Mouse (Mus musculus) heart, embryonic 13.5 days (tissue): ENCODE measurements around the gene Ciao2a. TPM values are rescaled to one million over a fixed set of nuclear protein-coding genes. Genes with fewer than 3 reads are reported as not detected.

ENCODE experiments used
- ATAC-seq: fragments of 200-750 bp; cut with Nextera tagmentation; 2 replicates; pipeline ENCODE4 v1.8.0; 2017; ENCODE audit warnings: moderate TSS enrichment; ENCODE audit not compliant: insufficient number of reproducible peaks, low FRiP score, low TSS enrichment; ENCODE audit errors: extremely low read depth
- H3K27ac ChIP-seq: fragments of 300-500 bp; sonication (generic); replicated peaks from 2 replicates; pipeline ENCODE4 v1.5.1; 2015; ENCODE audit warnings: moderate library complexity, mild to moderate bottlenecking, inconsistent platforms
- H3K27me3 ChIP-seq: fragments of 300-500 bp; sonication (generic); replicated peaks from 2 replicates; pipeline ENCODE4 v1.6.1; 2015; ENCODE audit warnings: mild to moderate bottlenecking, inconsistent platforms
- H3K36me3 ChIP-seq: fragments of 300-500 bp; sonication (generic); 2 replicates; pipeline ENCODE4 v1.6.1; 2015; ENCODE audit warnings: mild to moderate bottlenecking, inconsistent platforms
- H3K4me1 ChIP-seq: fragments of 300-500 bp; sonication (generic); 2 replicates; pipeline ENCODE4 v1.6.1; 2015; ENCODE audit warnings: inconsistent platforms
- H3K4me2 ChIP-seq: fragments of 300-500 bp; sonication (generic); 2 replicates; pipeline ENCODE4 v1.6.1; 2015; ENCODE audit warnings: inconsistent platforms, mild to moderate bottlenecking, moderate library complexity
- H3K4me3 ChIP-seq: fragments of 300-500 bp; sonication (generic); 2 replicates; pipeline ENCODE4 v1.5.1; 2015; ENCODE audit warnings: moderate library complexity, mild to moderate bottlenecking, inconsistent platforms
- H3K9ac ChIP-seq: fragments of 300-500 bp; sonication (generic); 2 replicates; pipeline ENCODE4 v1.6.1; 2015; ENCODE audit warnings: inconsistent platforms, mild to moderate bottlenecking, moderate library complexity
- H3K9me3 ChIP-seq: fragments of 300-500 bp; sonication (generic); 2 replicates; pipeline ENCODE4 v1.6.1; 2016; ENCODE audit warnings: inconsistent platforms
- WGBS: fragments of 180-500 bp; shearing (Covaris S2); methylation state at CpG from one replicate; pipeline ENCODE4 v1.1.7; 2015; ENCODE audit warnings: mixed read lengths; 5-methylcytosine and 5-hydroxymethylcytosine counted together
- polyA plus RNA-seq: library from polyadenylated mRNA; unstranded; fragments of >200 nt; fragmentation: Nextera tagmentation; extraction: Ambion mirVana; gene quantifications from 2 replicates; pipeline ENCODE4 v1.2.1, GENCODE M21; 2015

Gene Ciao2a
- polyA plus RNA-seq, result 152 and 172 TPM in 2 replicates

GRCm38 (mm10) chr9:66126456-66127192 is at the start of gene Ciao2a, which contains the start of gene Snx1:
TSS of gene Ciao2a (plus strand) at chr9:66126611.
TSS of gene Snx1 (minus strand) at chr9:66126587.
- Histone ChIP-seq H3K4me3 (peak within 1 kb of the TSS; percentile 89), H3K27ac (peak within 1 kb of the TSS; percentile 91), H3K4me2 (peak within 1 kb of the TSS; percentile 91), H3K27me3 (no peaks in the 10 kb centered on the region), H3K9me3 (no peaks in the 10 kb centered on the region), H3K9ac (peak within 1 kb of the TSS; percentile 88), H3K4me1 (peaks cover 42% of the 10 kb centered on the region), H3K36me3 (peaks cover 33% of the 10 kb centered on the region)
- under 1% methylated on average over 34 of the region's 34 CpGs for WGBS
- ATAC-seq, result peak; percentile 69; the same call in 1 of the 2 replicates

- Histone ChIP-seq H3K4me1 (peaks cover 21% of the 10 kb centered on the region), H3K27ac (peak overlapping the region; percentile 34; the same call in 1 of the 2 replicates), H3K9me3 (0 out of 2 replicates have a peak, but pooled peaks cover 5% of the 10 kb centered on the region), H3K27me3 (no peaks in the 10 kb centered on the region), H3K9ac (0 out of 2 replicates have a peak overlapping the region, but pooled peaks have one; percentile 45), H3K36me3 (no peaks in the 10 kb centered on the region), H3K4me3 (peak overlapping the region; percentile 17), H3K4me2 (peak overlapping the region; percentile 57)
- ATAC-seq, result no peak
- 60% methylated on average over 3 of the region's 3 CpGs for WGBS
Measured at GRCm38 (mm10) chr9:66078072-66078471, 48.3 kb upstream of the Ciao2a start.

- Histone ChIP-seq H3K4me2 (peak overlapping the region; percentile 57), H3K9ac (peak overlapping the region; percentile 45; the same call in 1 of the 2 replicates), H3K36me3 (no peaks in the 10 kb centered on the region), H3K4me1 (peaks cover 21% of the 10 kb centered on the region), H3K27me3 (no peaks in the 10 kb centered on the region), H3K9me3 (0 out of 2 replicates have a peak, but pooled peaks cover 5% of the 10 kb centered on the region), H3K27ac (peak overlapping the region; percentile 34; the same call in 1 of the 2 replicates), H3K4me3 (peak overlapping the region; percentile 17)
- no peak for ATAC-seq
- WGBS, result 5% methylated on average over 14 of the region's 14 CpGs
Measured at GRCm38 (mm10) chr9:66078493-66078892, 47.9 kb upstream of the Ciao2a start.

DNA sequence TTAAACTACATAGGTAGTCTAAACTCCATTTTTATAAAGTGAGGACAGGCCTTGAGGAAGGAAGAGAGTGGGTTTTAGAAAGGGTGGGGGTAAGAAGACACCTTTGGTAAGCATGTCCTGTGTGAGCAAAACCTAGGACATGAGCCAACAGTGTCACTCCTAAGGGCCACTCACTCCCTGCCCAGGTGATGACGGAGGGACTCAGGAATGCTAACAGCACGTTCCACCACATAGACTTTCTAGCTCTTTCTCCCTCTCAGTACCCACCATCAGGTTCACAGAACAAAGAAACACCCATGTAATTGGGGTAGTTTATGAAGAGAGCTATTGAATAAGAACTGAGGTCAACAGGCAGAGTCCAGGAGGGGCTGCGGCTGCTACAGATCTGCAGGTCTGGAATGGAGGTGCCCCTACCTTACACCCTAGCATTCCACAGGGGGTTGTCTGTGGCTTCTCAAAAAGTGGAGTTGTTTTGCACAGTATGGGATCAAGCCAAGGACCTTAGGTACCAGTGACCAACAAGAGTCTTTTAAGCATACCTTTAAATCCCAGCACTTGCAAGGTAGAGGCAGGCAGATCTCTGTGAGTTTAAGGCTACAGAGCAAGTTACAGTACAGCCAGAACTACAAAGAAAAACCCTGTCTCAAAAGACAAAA is 45.5 kb upstream of the Ciao2a start:
- Histone ChIP-seq H3K9ac (no peak overlapping the region), H3K27me3 (no peaks in the 10 kb centered on the region), H3K27ac (no peak overlapping the region), H3K4me3 (no peak overlapping the region), H3K9me3 (no peaks in the 10 kb centered on the region), H3K4me2 (no peak overlapping the region), H3K4me1 (peaks cover 21% of the 10 kb centered on the region), H3K36me3 (peaks cover under 1% of the 10 kb centered on the region)
- 64% methylated on average over 3 of the region's 3 CpGs for WGBS
- ATAC-seq, result no peak

DNA sequence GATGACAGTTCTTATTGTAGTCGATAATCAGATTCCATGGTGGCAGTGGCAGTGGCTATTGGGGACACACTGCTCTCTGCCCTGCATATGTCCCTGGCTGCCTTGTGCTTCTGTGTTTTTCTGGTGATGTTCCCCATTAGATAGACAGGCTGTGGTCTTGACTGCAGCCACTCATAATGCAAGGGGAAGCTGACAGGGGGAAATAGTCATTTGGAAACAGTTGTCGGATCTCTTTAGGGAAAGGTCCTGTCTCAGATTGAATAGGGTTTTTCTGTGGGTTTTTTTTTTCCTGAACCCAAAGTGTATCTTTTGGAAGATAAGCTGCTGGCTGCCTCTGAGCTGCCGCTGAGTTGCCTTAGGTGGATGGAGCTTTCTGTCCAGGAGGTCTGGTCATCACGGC is 44.4 kb upstream of the Ciao2a start:
- no peak overlapping the region for H3K4me2 ChIP-seq
- H3K27me3 ChIP-seq, result no peaks in the 10 kb centered on the region
- H3K4me3 ChIP-seq, result no peak overlapping the region
- no peaks in the 10 kb centered on the region for H3K9me3 ChIP-seq
- no peak overlapping the region for H3K9ac ChIP-seq
- ATAC-seq, result no peak
- peaks cover 21% of the 10 kb centered on the region for H3K4me1 ChIP-seq
- H3K36me3 ChIP-seq, result peaks cover 11% of the 10 kb centered on the region
- H3K27ac ChIP-seq, result no peak overlapping the region
- WGBS, result 60% methylated on average over 4 of the region's 4 CpGs

DNA sequence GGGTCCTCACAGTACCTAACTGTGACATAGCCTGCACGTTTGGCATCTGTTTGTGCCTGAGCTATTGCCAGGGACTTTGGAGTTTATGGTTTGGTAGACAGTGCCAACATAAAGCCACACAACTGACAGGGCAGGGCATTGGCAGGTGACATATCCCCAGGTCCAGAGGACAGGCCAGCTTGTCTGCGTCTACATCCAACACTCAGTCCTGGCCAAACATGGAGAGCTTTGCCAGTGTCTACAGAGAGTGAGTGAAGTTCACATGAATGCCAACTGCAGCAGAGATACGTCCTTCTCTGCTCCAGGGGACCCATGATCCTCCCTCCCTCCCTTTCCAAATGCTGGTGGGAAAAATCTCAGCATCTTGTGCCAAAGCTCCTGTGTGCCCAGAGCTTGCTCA is 42.2 kb upstream of the Ciao2a start:
- no peak overlapping the region for H3K27ac ChIP-seq
- no peaks in the 10 kb centered on the region for H3K27me3 ChIP-seq
- no peak overlapping the region for H3K4me2 ChIP-seq
- H3K4me3 ChIP-seq, result no peak overlapping the region
- ATAC-seq, result no peak
- H3K9me3 ChIP-seq, result no peaks in the 10 kb centered on the region
- peaks cover 10% of the 10 kb centered on the region; the same call in 1 of the 2 replicates for H3K4me1 ChIP-seq
- H3K9ac ChIP-seq, result no peak overlapping the region
- H3K36me3 ChIP-seq, result peaks cover 33% of the 10 kb centered on the region
- 90% methylated on average over 3 of the region's 3 CpGs for WGBS

DNA sequence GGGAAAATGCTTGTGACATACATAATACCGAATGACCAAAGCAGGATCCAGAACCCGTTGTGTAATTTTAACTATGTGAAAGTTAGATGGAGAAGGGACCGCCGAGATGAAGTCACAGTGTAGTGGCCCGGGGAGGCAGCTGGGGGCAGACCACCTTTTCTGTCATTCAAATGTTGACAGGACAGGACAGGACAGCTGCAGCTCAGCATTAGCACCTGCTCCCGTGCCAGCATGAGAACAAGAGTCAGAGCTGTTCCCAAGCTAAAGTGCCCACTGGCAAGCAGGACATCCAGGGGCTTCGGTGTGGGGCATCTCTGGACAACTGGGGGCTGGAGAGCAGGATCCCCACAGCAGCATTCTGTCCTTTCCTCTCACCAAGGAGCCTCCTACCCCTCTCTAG is 39.3 kb upstream of the Ciao2a start:
- WGBS, result 89% methylated on average over 7 of the region's 7 CpGs
- Histone ChIP-seq H3K27me3 (no peaks in the 10 kb centered on the region), H3K36me3 (peaks cover 60% of the 10 kb centered on the region), H3K4me2 (no peak overlapping the region), H3K9ac (no peak overlapping the region), H3K9me3 (no peaks in the 10 kb centered on the region), H3K4me3 (no peak overlapping the region), H3K27ac (no peak overlapping the region), H3K4me1 (peaks cover 7% of the 10 kb centered on the region)
- no peak for ATAC-seq

DNA sequence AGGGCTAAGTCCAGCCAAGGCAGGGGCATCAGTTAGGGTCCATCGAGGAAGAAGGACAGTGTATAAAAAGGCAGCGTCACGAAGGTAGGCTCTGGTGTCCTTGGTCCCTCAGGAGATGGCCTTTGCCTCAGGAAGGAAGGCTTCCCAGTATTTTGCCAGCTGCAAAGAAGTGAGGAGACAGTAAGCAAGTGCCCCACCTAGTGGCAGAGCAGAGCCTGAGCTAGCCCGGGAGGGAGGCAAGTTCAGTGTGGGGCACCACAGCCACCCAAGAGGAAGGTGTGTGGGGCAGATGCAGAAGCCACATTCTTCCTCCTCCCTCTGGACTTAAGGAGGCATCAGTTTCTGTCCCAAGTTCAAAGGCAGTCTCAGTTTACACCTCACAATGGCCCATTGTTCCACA is 38.0 kb upstream of the Ciao2a start:
- 41% methylated on average over 4 of the region's 4 CpGs for WGBS
- H3K4me2 ChIP-seq, result no peak overlapping the region
- H3K9me3 ChIP-seq, result no peaks in the 10 kb centered on the region
- peaks cover 21% of the 10 kb centered on the region for H3K4me1 ChIP-seq
- no peaks in the 10 kb centered on the region for H3K27me3 ChIP-seq
- no peak overlapping the region for H3K4me3 ChIP-seq
- no peak for ATAC-seq
- H3K9ac ChIP-seq, result no peak overlapping the region
- peaks cover 74% of the 10 kb centered on the region for H3K36me3 ChIP-seq
- H3K27ac ChIP-seq, result no peak overlapping the region

GRCm38 (mm10) chr9:66090593-66091244 is 35.7 kb upstream of the Ciao2a start:
- Histone ChIP-seq H3K27me3 (no peaks in the 10 kb centered on the region), H3K4me2 (no peak overlapping the region), H3K9me3 (no peaks in the 10 kb centered on the region), H3K4me1 (peaks cover 21% of the 10 kb centered on the region), H3K4me3 (no peak overlapping the region), H3K9ac (no peak overlapping the region), H3K36me3 (peaks cover 97% of the 10 kb centered on the region), H3K27ac (no peak overlapping the region)
- no peak for ATAC-seq
- WGBS, result 80% methylated on average over 13 of the region's 13 CpGs

DNA sequence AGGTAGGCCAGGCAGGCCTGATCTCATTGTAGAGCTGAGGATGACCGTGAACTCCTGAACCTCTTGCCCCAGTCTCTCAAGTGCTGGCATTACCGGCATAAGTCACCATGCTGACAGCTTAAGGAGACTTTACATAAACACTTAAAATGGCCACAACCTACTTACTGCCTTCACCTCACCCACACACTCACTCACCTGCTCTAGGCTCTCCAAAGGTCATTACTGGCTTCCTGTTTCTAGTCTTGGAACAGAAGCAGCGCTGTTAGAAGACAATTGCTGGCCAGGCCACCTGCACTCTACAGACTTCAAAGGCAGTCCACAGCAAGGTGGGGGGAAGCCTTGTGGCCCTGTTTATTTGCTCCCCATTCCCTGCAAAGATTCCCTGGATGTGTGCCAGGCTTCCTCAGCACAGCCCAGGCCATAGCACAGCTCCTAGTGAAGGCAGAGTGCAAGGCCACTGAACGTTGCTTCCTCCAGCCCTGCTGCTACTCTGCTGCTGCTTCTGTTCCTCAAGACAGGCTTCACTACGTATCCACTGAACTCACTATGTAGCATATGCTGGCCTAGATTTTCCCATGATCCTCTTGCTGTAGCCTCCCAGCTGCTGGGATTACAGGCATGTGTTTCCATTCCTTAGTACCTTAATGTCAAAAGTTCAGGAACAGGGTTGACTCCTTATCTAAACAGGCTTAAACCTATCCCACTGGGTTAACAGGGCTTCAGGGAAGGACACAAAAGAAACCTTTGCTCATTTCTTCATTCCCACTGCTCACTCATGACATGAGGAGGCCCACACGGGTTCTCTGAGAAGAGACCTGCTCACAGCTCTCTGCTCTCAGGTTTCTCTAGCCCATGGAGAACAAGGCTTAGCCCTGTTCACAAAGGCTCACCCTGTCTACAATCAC is 34.8 kb upstream of the Ciao2a start:
- no peak for ATAC-seq
- Histone ChIP-seq H3K4me1 (peaks cover 21% of the 10 kb centered on the region), H3K27me3 (no peaks in the 10 kb centered on the region), H3K4me2 (no peak overlapping the region), H3K9ac (no peak overlapping the region), H3K36me3 (peaks cover 98% of the 10 kb centered on the region), H3K27ac (0 out of 2 replicates have a peak overlapping the region, but pooled peaks have one; percentile 26), H3K9me3 (no peaks in the 10 kb centered on the region), H3K4me3 (no peak overlapping the region)
- 63% methylated on average over 6 of the region's 6 CpGs for WGBS
